Mouse (Mus musculus) neutrophil, adult 5-6 weeks (primary cell): Measurements from ENCODE around the gene 4931428L18Rik. TPM values are rescaled to one million over a fixed set of nuclear protein-coding genes. Genes with fewer than 3 reads are reported as not detected.
"Not testable (repeated sequence)": the region's sequence is repeated elsewhere in the genome, so short reads cannot be mapped to it uniquely, and the experiment has no call there.

Experiments
- ATAC-seq: fragments of 151-379, 151-347 bp; 2 replicates; pipeline ENCODE4 v1.8.0; 2017; ENCODE audit warnings: mild to moderate bottlenecking, moderate TSS enrichment; ENCODE audit not compliant: insufficient number of reproducible peaks, poor library complexity, low FRiP score, severe bottlenecking; ENCODE audit errors: extremely low read depth
- total RNA-seq: library from RNA; stranded (forward); fragments of 200-1000 nt; gene quantifications from 2 replicates; pipeline ENCODE4 v1.2.3, GENCODE M21; 2017

The 4931428L18Rik gene
- total RNA-seq, 1 experiment from 2014 or later, result not detected

- no peak for ATAC-seq
These were observed 149.7 kb downstream of the 4931428L18Rik start for GRCm38 (mm10) chr1:31072523-31073370.

GRCm38 (mm10) chr1:31071209-31071608 is 151.3 kb downstream of the 4931428L18Rik start:
- no peak for ATAC-seq

- ATAC-seq, result no peak
These were observed 157.4 kb downstream of the 4931428L18Rik start for GRCm38 (mm10) chr1:31064817-31065740.

GRCm38 (mm10) chr1:31059806-31060205 is 162.7 kb downstream of the 4931428L18Rik start:
- no peak for ATAC-seq

- ATAC-seq, result no peak
These were observed 163.6 kb downstream of the 4931428L18Rik start for GRCm38 (mm10) chr1:31058861-31059351.

- ATAC-seq, result no peak
These were observed 164.3 kb downstream of the 4931428L18Rik start for GRCm38 (mm10) chr1:31058196-31058595.

- ATAC-seq, result no peak
These were observed 171.0 kb downstream of the 4931428L18Rik start for GRCm38 (mm10) chr1:31051370-31051921.

GRCm38 (mm10) chr1:31049954-31050652 is 172.4 kb downstream of the 4931428L18Rik start:
- 0 out of 2 replicates have a peak, but pooled peaks have one; percentile 33 for ATAC-seq

- ATAC-seq, result no peak
These were observed 179.3 kb downstream of the 4931428L18Rik start for GRCm38 (mm10) chr1:31043208-31043607.

GRCm38 (mm10) chr1:31042793-31043192 is 179.7 kb downstream of the 4931428L18Rik start:
- ATAC-seq, result no peak

- ATAC-seq, result peak; percentile 55; the same call in 1 of the 2 replicates
These were observed 188.5 kb downstream of the 4931428L18Rik start for GRCm38 (mm10) chr1:31033851-31034534.

GRCm38 (mm10) chr1:31032351-31032750 is 190.1 kb downstream of the 4931428L18Rik start:
- ATAC-seq, result no peak

GRCm38 (mm10) chr1:31023173-31023572 is 199.3 kb downstream of the 4931428L18Rik start:
- no peak for ATAC-seq

GRCm38 (mm10) chr1:31019283-31019682 is 203.2 kb downstream of the 4931428L18Rik start:
- ATAC-seq, result no peak

GRCm38 (mm10) chr1:31017377-31017776 is 205.1 kb downstream of the 4931428L18Rik start:
- ATAC-seq, result no peak

GRCm38 (mm10) chr1:31016068-31016467 is 206.4 kb downstream of the 4931428L18Rik start:
- no peak for ATAC-seq

GRCm38 (mm10) chr1:31015261-31015660 is 207.2 kb downstream of the 4931428L18Rik start:
- ATAC-seq, result no peak

GRCm38 (mm10) chr1:30977868-30978267 is 244.6 kb downstream of the 4931428L18Rik start, which contains the start of gene AC153137.1:
Gene AC153137.1 (minus strand): TSS chr1:30977968.
- not testable (repeated sequence) for ATAC-seq
